Mouse (Mus musculus): ENCODE data around the gene Slc9a5. TPM values are rescaled to one million over a fixed set of nuclear protein-coding genes. Genes with fewer than 3 reads are reported as not detected.
A peak's percentile ranks its signal among the peaks of the same experiment; 100 is the strongest.

Gene Slc9a5
- polyA plus RNA-seq, 1 experiment, result 3.0 TPM

DNA sequence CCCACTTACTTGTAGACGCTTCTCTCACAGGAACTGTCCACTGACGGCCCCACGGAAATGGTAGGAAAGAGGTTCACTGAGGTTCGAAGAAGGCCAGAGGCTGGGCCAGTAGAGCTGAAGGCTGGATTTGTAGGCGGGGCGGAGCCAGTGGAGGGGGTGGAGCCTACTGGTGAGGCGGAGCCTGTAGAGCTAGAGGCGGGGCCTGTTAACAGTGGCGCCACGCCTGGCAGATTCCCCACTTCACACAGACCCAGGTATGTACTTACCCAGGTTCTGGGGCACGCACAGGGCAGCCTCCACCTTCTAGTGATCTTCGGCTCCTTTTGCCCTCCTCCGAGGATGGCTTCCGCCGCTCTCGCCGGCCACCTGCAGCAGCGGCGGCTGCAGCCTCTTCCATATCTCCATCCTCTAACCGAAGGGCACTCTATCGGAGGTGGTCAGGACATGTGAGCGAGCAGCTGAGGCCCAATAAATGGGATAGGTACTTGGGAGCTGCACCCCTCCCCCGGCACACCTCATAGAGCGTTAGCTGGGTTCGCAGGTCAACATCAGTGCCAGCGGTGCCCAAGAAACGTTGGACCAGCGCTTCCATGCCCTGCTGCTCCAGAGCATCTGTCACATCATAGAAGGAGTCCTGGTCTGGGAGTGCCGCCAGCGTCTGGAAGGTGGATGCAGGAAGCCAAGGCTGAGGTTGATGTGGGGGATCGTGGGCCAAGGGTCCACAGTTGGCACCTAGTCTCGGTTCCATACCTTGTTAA lies 12.1 kb upstream of the Slc9a5 start:
- H3K4me3 ChIP-seq (ENCODE audit: extremely low read depth, insufficient read depth, insufficient read length), result no peak overlapping the region
- H3K27ac ChIP-seq (ENCODE audit: insufficient read depth, low read length), result no peak overlapping the region
- WGBS, result 94% methylated on average over 32 of the region's 32 CpGs
- peaks cover 45% of the 10 kb centered on the region for H3K36me3 ChIP-seq (ENCODE audit: control insufficient read depth, insufficient read depth, low read length)
- peaks cover 3% of the 10 kb centered on the region; the same call in 1 of the 2 replicates for H3K4me1 ChIP-seq (ENCODE audit: control insufficient read depth, insufficient read depth, insufficient read length)
- H3K27me3 ChIP-seq (ENCODE audit: control insufficient read depth, insufficient read depth, low read length), result no peaks in the 10 kb centered on the region
- TF ChIP-seq POLR2A (IDR thresholded peaks at IDR 0.05; ENCODE audit: low read depth, low read length) (no peak), CTCF (IDR thresholded peaks at IDR 0.05; ENCODE audit: extremely low read depth, insufficient read depth, insufficient read length, insufficient replicate concordance) (no peak)
- no peak for DNase-seq (ENCODE audit: low read depth in 1 of 2, low spot score in 2 of 2)

GRCm38 (mm10) chr8:105338992-105339391 lies 9.7 kb upstream of the Slc9a5 start:
- DNase-seq (ENCODE audit: low read depth in 1 of 2, low spot score in 2 of 2), result no peak
- peaks cover 32% of the 10 kb centered on the region for H3K36me3 ChIP-seq (ENCODE audit: control insufficient read depth, insufficient read depth, low read length)
- no peaks in the 10 kb centered on the region for H3K27me3 ChIP-seq (ENCODE audit: control insufficient read depth, insufficient read depth, low read length)
- no peak overlapping the region for H3K4me3 ChIP-seq (ENCODE audit: extremely low read depth, insufficient read depth, insufficient read length)
- no peak for TF ChIP-seq CTCF (IDR thresholded peaks at IDR 0.05; ENCODE audit: extremely low read depth, insufficient read depth, insufficient read length, insufficient replicate concordance)
- no peak for TF ChIP-seq POLR2A (IDR thresholded peaks at IDR 0.05; ENCODE audit: low read depth, low read length)
- peaks cover 3% of the 10 kb centered on the region; the same call in 1 of the 2 replicates for H3K4me1 ChIP-seq (ENCODE audit: control insufficient read depth, insufficient read depth, insufficient read length)
- H3K27ac ChIP-seq (ENCODE audit: insufficient read depth, low read length), result no peak overlapping the region
- WGBS, result 19% methylated on average over 4 of the region's 4 CpGs

DNA sequence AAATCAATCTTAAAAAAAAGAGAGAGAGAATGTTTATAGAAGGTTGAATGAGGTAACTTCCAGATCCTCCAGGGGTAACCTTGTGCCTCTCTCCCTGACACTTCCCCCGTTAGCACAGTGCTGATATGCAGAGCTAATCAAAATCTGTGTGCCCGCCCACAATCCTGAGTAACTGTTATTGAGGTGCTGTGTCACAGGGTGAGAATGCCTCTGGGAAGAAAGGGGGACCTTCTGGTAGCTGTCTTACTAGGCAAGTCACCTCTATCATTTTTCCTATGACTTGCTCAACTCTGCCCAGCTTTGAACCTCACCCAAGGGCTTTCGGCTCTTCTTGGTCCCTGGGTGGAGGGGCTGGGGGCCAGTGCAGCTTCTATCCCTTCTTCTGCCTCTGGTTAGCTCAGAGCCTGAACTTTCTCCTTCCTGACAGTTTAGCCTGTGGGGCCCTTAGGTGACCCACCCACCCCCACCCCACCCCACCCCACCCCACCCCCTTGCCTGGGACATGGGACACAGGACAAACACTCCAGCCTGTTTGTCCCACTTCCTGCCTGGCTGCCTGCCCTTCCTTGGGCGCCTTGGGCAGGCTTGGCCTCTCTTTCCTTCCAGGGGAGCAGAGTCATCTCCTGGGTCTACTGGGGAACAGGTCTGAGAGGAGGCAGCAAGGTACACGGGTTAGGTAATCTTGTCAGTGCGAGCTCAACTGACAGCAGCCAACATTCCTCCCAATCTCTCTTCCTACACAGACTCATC lies 8.6 kb upstream of the Slc9a5 start:
- H3K4me1 ChIP-seq (ENCODE audit: control insufficient read depth, insufficient read depth, insufficient read length), result peaks cover 6% of the 10 kb centered on the region; the same call in 1 of the 2 replicates
- peaks cover 28% of the 10 kb centered on the region for H3K36me3 ChIP-seq (ENCODE audit: control insufficient read depth, insufficient read depth, low read length)
- H3K27ac ChIP-seq (ENCODE audit: insufficient read depth, low read length), result 0 out of 2 replicates have a peak overlapping the region, but pooled peaks have one; percentile 19
- TF ChIP-seq CTCF (IDR thresholded peaks at IDR 0.05; ENCODE audit: extremely low read depth, insufficient read depth, insufficient read length, insufficient replicate concordance), result no peak
- no peak for TF ChIP-seq POLR2A (IDR thresholded peaks at IDR 0.05; ENCODE audit: low read depth, low read length)
- H3K27me3 ChIP-seq (ENCODE audit: control insufficient read depth, insufficient read depth, low read length), result no peaks in the 10 kb centered on the region
- 73% methylated on average over 6 of the region's 6 CpGs for WGBS
- DNase-seq (ENCODE audit: low read depth in 1 of 2, low spot score in 2 of 2), result no peak
- H3K4me3 ChIP-seq (ENCODE audit: extremely low read depth, insufficient read depth, insufficient read length), result no peak overlapping the region

DNA sequence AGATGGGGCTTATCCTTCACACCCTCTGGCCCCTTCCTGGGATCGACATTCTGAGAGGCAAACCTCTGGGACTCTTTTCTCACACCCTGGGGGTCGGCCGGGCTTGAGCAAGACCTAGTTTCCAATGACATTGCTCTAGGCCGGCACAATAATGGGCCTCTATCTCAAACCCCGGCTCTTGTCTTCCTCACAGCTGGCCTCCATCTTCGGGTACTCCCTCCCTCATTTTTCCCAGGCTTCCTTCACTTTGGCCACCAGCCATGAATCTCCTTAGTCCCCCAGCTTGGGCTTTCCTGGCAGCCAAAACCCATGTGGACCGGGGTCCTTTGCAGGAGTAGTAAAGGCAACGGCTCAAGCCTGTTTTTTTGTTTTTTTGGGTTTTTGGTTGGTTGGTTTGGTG lies 7.2 kb upstream of the Slc9a5 start:
- H3K4me1 ChIP-seq (ENCODE audit: control insufficient read depth, insufficient read depth, insufficient read length), result peaks cover 6% of the 10 kb centered on the region; the same call in 1 of the 2 replicates
- peaks cover 15% of the 10 kb centered on the region for H3K36me3 ChIP-seq (ENCODE audit: control insufficient read depth, insufficient read depth, low read length)
- DNase-seq (ENCODE audit: low read depth in 1 of 2, low spot score in 2 of 2), result no peak
- 85% methylated on average over 8 of the region's 8 CpGs for WGBS
- no peak overlapping the region for H3K27ac ChIP-seq (ENCODE audit: insufficient read depth, low read length)
- no peak for TF ChIP-seq POLR2A (IDR thresholded peaks at IDR 0.05; ENCODE audit: low read depth, low read length)
- TF ChIP-seq CTCF (IDR thresholded peaks at IDR 0.05; ENCODE audit: extremely low read depth, insufficient read depth, insufficient read length, insufficient replicate concordance), result no peak
- H3K4me3 ChIP-seq (ENCODE audit: extremely low read depth, insufficient read depth, insufficient read length), result no peak overlapping the region
- H3K27me3 ChIP-seq (ENCODE audit: control insufficient read depth, insufficient read depth, low read length), result no peaks in the 10 kb centered on the region

DNA sequence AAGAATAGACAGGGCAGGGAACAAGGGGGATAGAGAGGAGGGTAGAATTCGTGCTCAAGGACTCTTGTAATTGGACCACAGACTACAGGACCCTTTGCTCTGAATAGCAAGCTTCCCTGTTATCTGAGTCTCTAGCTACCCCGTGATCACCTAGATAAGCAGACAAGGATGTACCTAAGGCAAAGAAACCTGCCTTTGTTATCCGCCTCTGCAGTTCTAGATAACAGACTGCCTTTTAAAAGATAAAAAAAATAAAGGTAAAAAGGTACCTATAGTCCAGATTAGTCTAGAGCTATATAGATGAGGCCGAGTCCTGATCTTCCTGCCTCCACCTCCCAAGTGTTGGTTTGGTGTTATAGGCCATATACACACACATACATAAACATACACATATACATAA lies 5.9 kb upstream of the Slc9a5 start:
- 89% methylated on average over 4 of the region's 4 CpGs for WGBS
- H3K4me3 ChIP-seq (ENCODE audit: extremely low read depth, insufficient read depth, insufficient read length), result no peak overlapping the region
- no peak overlapping the region for H3K27ac ChIP-seq (ENCODE audit: insufficient read depth, low read length)
- H3K4me1 ChIP-seq (ENCODE audit: control insufficient read depth, insufficient read depth, insufficient read length), result peaks cover 6% of the 10 kb centered on the region; the same call in 1 of the 2 replicates
- TF ChIP-seq CTCF (IDR thresholded peaks at IDR 0.05; ENCODE audit: extremely low read depth, insufficient read depth, insufficient read length, insufficient replicate concordance), result no peak
- TF ChIP-seq POLR2A (IDR thresholded peaks at IDR 0.05; ENCODE audit: low read depth, low read length), result no peak
- H3K36me3 ChIP-seq (ENCODE audit: control insufficient read depth, insufficient read depth, low read length), result peaks cover 4% of the 10 kb centered on the region; the same call in 1 of the 2 replicates
- DNase-seq (ENCODE audit: low read depth in 1 of 2, low spot score in 2 of 2), result no peak
- H3K27me3 ChIP-seq (ENCODE audit: control insufficient read depth, insufficient read depth, low read length), result no peaks in the 10 kb centered on the region

- H3K27ac ChIP-seq (ENCODE audit: insufficient read depth, low read length), result peak overlapping the region; percentile 23; the same call in 1 of the 2 replicates
- TF ChIP-seq CTCF (IDR thresholded peaks at IDR 0.05; ENCODE audit: extremely low read depth, insufficient read depth, insufficient read length, insufficient replicate concordance), result no peak
- no peak for TF ChIP-seq POLR2A (IDR thresholded peaks at IDR 0.05; ENCODE audit: low read depth, low read length)
- 72% methylated on average over 8 of the region's 8 CpGs for WGBS
- H3K4me1 ChIP-seq (ENCODE audit: control insufficient read depth, insufficient read depth, insufficient read length), result peaks cover 9% of the 10 kb centered on the region
- no peak for DNase-seq (ENCODE audit: low read depth in 1 of 2, low spot score in 2 of 2)
- no peaks in the 10 kb centered on the region for H3K36me3 ChIP-seq (ENCODE audit: control insufficient read depth, insufficient read depth, low read length)
- no peak overlapping the region for H3K4me3 ChIP-seq (ENCODE audit: extremely low read depth, insufficient read depth, insufficient read length)
- H3K27me3 ChIP-seq (ENCODE audit: control insufficient read depth, insufficient read depth, low read length), result peaks cover 4% of the 10 kb centered on the region
These were observed 4.7 kb upstream of the Slc9a5 start for GRCm38 (mm10) chr8:105343791-105344574.

All from spleen, adult 2 months (tissue).